Comparison of ENCODE assay signal across 20 mouse cellular contexts in genomic region chr11:31608458-31608857, GRCm38 (mm10).
"Had no signal": no experiment of that assay in that cellular context is flagged by ENCODE, and none has a peak within 500 bp of the region (broad histone marks: within the 10 kb centered on the region; RNA-seq: fewer than 3 reads in every experiment).

No protein-coding gene starts in this region.

- DNase-seq: kidney, adult 9 months; kidney, postnatal 36 days; layer of hippocampus, postnatal 36 days; lung, adult 18-20 months; lung, postnatal 14 days; lung, postnatal 4 days; retina, postnatal 1 day; right cerebral cortex, postnatal 25 days; spleen, adult 18-20 months; thymus, postnatal 25 days had no signal

- H3K4me3 ChIP-seq: lung, embryonic 15.5 days; midbrain, embryonic 13.5 days; myocyte; neural tube, embryonic 13.5 days; stomach, embryonic 15.5 days had no signal

- H3K36me3 ChIP-seq: lung, embryonic 15.5 days; midbrain, embryonic 13.5 days; neural tube, embryonic 13.5 days; stomach, embryonic 15.5 days had no signal

- H3K9me3 ChIP-seq: lung, embryonic 15.5 days; midbrain, embryonic 13.5 days; neural tube, embryonic 13.5 days; stomach, embryonic 15.5 days had no signal

- H3K27me3 ChIP-seq: lung, embryonic 15.5 days; midbrain, embryonic 13.5 days; neural tube, embryonic 13.5 days; stomach, embryonic 15.5 days had no signal

- H3K4me2 ChIP-seq: lung, embryonic 15.5 days; midbrain, embryonic 13.5 days; neural tube, embryonic 13.5 days; stomach, embryonic 15.5 days had no signal

- H3K4me1 ChIP-seq: midbrain, embryonic 13.5 days; neural tube, embryonic 13.5 days; stomach, embryonic 15.5 days had no signal

- H3K27ac ChIP-seq: kidney, postnatal 0 days; liver, embryonic 14.5 days; lung, embryonic 15.5 days; midbrain, embryonic 13.5 days; neural tube, embryonic 13.5 days; stomach, embryonic 15.5 days had no signal

- ATAC-seq: inflammation-experienced regulatory T-cells, adult 6 months; intestine, postnatal 0 days; midbrain, embryonic 16.5 days had no signal

- H3K9ac ChIP-seq: liver, embryonic 14.5 days; lung, embryonic 15.5 days; midbrain, embryonic 13.5 days; neural tube, embryonic 13.5 days; stomach, embryonic 15.5 days had no signal
